Mouse (Mus musculus) kidney, embryonic 15.5 days (tissue): ENCODE measurements around the gene Bicd2. TPM values are rescaled to one million over a fixed set of nuclear protein-coding genes. Genes with fewer than 3 reads are reported as not detected.

ENCODE experiments used
- ATAC-seq: fragments of 200-750 bp; cut with Nextera tagmentation; replicated peaks from 2 replicates; pipeline ENCODE4 v1.8.0; 2017; ENCODE audit warnings: moderate TSS enrichment; ENCODE audit not compliant: low FRiP score
- H3K27ac ChIP-seq: fragments of 300-500 bp; sonication (generic); 2 replicates; pipeline ENCODE4 v1.5.1; 2015; ENCODE audit warnings: mild to moderate bottlenecking, inconsistent platforms
- H3K27me3 ChIP-seq: fragments of 300-500 bp; sonication (generic); 2 replicates; pipeline ENCODE4 v1.6.1; 2015; ENCODE audit warnings: inconsistent platforms
- H3K36me3 ChIP-seq: fragments of 300-500 bp; sonication (generic); 2 replicates; pipeline ENCODE4 v1.6.1; 2015; ENCODE audit warnings: inconsistent platforms
- H3K4me1 ChIP-seq: fragments of 300-500 bp; sonication (generic); 2 replicates; pipeline ENCODE4 v1.6.1; 2015; ENCODE audit warnings: inconsistent platforms
- H3K4me2 ChIP-seq: fragments of 300-500 bp; sonication (generic); 2 replicates; pipeline ENCODE4 v1.6.1; 2015; ENCODE audit warnings: moderate library complexity, mild to moderate bottlenecking, inconsistent platforms
- H3K4me3 ChIP-seq: fragments of 300-500 bp; sonication (generic); replicated peaks from 2 replicates; pipeline ENCODE4 v1.5.1; 2015; ENCODE audit warnings: mild to moderate bottlenecking, inconsistent platforms
- H3K9ac ChIP-seq: fragments of 300-500 bp; sonication (generic); 2 replicates; pipeline ENCODE4 v1.6.1; 2015; ENCODE audit warnings: mild to moderate bottlenecking, inconsistent platforms
- H3K9me3 ChIP-seq: fragments of 300-500 bp; sonication (generic); replicated peaks from 2 replicates; pipeline ENCODE4 v1.6.1; 2016; ENCODE audit warnings: inconsistent platforms
- WGBS: fragments of 180-500 bp; shearing (Covaris S2); methylation state at CpG from one replicate; pipeline ENCODE4 v1.1.7; 2015; ENCODE audit warnings: mixed read lengths; 5-methylcytosine and 5-hydroxymethylcytosine counted together
- polyA plus RNA-seq: library from polyadenylated mRNA; unstranded; fragments of >200 nt; fragmentation: Nextera tagmentation; extraction: Ambion mirVana; gene quantifications from 2 replicates; pipeline ENCODE4 v1.2.1, GENCODE M21; 2015

Bicd2 gene
- polyA plus RNA-seq, 1 experiment from 2014 or later: 25.0 TPM

GRCm38 (mm10) chr13:49311642-49312041 lies 29.7 kb upstream of the Bicd2 start:
- WGBS: 76% methylated on average over 7 of the region's 7 CpGs
- H3K27me3 ChIP-seq: no peaks in the 10 kb centered on the region
- no peak overlapping the region for H3K27ac ChIP-seq
- H3K36me3 ChIP-seq: no peaks in the 10 kb centered on the region
- H3K9ac ChIP-seq: no peak overlapping the region
- H3K4me3 ChIP-seq: no peak overlapping the region
- H3K9me3 ChIP-seq: no peaks in the 10 kb centered on the region
- no peak overlapping the region for H3K4me2 ChIP-seq
- no peak for ATAC-seq
- peaks cover 9% of the 10 kb centered on the region for H3K4me1 ChIP-seq

DNA sequence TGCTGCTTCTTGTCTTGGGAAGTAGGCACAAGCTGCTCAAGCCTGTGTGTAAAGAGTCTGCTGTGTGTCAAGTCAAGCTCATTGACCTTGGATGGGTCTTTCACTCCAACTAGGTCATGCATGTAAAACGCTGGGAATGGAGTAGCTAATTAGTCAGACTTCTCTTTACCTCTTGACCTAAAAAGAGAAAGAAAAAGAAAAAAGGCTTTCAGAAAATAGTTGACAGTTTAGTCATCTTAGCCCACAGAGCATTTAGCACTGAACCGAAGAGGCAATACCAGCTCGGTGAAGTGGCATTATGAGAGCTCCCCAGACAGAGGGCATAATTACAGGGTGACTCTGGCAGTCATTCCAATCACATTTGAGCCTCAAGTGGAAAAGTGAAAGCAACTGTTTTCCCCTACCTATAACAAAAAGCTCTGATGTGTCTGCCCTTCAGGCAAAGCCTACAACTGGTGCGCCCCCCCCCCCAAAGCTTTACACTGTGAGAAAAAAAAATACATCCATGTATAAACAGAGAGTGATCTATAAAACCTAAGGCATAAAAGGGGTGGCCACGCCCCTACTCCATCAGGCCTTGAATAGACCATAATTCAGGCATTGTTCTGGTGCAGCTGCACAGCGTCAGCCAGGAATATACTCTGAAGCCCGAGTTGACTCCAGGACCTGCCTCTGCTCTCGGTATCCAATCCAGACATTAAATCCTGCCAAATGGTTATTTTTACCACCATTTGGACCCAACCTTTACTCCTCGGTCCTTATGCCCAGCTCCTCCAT lies 24.8 kb upstream of the Bicd2 start:
- Histone ChIP-seq H3K9ac (no peak overlapping the region), H3K9me3 (no peaks in the 10 kb centered on the region), H3K36me3 (no peaks in the 10 kb centered on the region), H3K27ac (no peak overlapping the region), H3K4me3 (no peak overlapping the region), H3K4me1 (peaks cover 11% of the 10 kb centered on the region), H3K4me2 (no peak overlapping the region), H3K27me3 (no peaks in the 10 kb centered on the region)
- no peak for ATAC-seq
- WGBS: 50% methylated on average over 9 of the region's 9 CpGs

DNA sequence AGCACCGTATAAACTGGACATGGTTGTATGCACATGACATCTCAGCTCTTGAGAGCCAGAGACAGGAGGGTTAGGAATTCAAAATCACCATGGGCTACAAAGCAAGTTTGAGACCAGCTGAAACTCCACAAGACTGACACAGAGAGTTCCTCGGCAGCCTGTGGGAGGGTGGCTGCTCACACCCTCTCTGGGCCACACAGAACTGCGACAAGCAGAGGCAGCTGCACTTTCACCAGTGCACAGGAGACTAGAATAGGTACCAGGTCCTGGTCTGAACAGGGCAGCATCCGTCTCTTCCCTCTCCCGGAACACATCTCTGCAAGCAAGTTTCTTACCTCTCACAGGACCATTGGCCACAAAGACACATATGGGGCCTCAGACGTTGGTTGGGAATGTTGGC lies 23.9 kb upstream of the Bicd2 start:
- no peaks in the 10 kb centered on the region for H3K9me3 ChIP-seq
- H3K36me3 ChIP-seq: no peaks in the 10 kb centered on the region
- no peak for ATAC-seq
- no peaks in the 10 kb centered on the region for H3K27me3 ChIP-seq
- H3K4me3 ChIP-seq: no peak overlapping the region
- H3K4me1 ChIP-seq: peaks cover 11% of the 10 kb centered on the region
- H3K9ac ChIP-seq: no peak overlapping the region
- no peak overlapping the region for H3K27ac ChIP-seq
- H3K4me2 ChIP-seq: no peak overlapping the region
- 70% methylated on average over 6 of the region's 6 CpGs for WGBS

DNA sequence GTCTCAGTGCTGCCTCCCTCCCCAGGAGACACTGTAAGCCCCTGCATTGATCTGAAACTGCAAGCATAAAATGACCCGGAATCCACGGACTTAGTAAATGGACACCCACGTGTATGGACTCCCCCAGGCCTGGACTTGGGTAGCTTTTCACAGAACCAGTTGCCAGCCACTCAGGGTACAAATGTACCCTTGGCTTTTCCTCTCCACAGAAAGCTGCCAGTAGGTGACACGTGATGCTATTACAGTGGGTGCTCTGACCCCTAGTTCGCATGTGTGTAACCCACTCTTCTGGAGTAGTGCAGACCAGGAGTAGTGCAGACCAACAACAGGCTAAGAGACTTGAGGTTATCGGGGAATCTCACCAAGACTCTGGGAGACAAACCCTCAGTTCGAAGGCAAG lies 23.5 kb upstream of the Bicd2 start:
- H3K9me3 ChIP-seq: no peaks in the 10 kb centered on the region
- H3K4me2 ChIP-seq: no peak overlapping the region
- ATAC-seq: no peak
- no peaks in the 10 kb centered on the region for H3K27me3 ChIP-seq
- no peaks in the 10 kb centered on the region for H3K36me3 ChIP-seq
- no peak overlapping the region for H3K9ac ChIP-seq
- H3K27ac ChIP-seq: no peak overlapping the region
- no peak overlapping the region for H3K4me3 ChIP-seq
- H3K4me1 ChIP-seq: peaks cover 11% of the 10 kb centered on the region
- 81% methylated on average over 7 of the region's 7 CpGs for WGBS

DNA sequence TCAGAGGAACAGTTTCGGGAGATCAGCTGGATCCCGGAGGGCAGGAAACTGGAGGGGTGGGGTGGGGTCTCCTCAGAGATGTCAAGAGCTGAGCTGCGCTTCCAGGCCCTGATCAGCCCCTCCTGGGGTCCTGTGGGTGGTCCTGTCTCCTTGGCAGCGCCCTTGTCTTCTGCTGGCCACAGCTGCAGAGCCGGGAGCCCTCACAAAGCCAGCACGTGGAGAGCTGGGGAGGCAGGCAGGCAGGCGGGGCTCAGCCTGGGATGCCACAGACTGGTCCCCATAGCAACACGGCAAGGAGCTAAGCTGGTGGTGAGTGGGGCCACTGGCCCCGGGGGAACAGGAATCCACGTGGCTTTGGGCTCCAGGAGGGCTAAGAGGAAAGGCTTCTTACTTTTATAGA lies 21.3 kb upstream of the Bicd2 start, which contains the start of gene Fgd3:
Fgd3 (minus strand) TSS at position 272 of the 400 bp plus-strand sequence.
- 3% methylated on average over 10 of the region's 10 CpGs for WGBS
- H3K9ac ChIP-seq: 0 out of 2 replicates have a peak within 1 kb of the TSS, but pooled peaks have one; percentile 35

DNA sequence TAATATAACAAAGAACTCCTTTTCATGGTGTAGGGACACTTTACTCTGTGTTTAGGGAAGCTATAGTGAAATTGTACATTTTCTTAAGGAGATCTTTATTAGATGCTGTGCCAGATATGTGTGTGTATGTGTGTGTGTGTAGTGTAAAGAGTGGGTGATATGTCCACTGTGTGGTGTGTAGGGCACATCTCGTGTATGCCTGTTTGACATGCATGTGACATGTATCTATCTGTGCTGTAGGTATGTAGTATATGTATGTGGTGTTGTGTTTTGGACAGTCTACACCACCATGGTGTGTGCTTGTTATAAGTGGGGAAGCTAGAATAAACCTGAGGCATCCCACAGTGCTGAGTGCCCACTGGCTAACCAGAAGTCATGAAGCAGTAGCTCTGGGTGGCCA lies 20.9 kb upstream of the Bicd2 start:
- Histone ChIP-seq H3K9me3 (no peaks in the 10 kb centered on the region), H3K9ac (no peak overlapping the region), H3K4me3 (no peak overlapping the region), H3K36me3 (no peaks in the 10 kb centered on the region), H3K27ac (no peak overlapping the region), H3K27me3 (no peaks in the 10 kb centered on the region), H3K4me2 (peak overlapping the region; percentile 57), H3K4me1 (peaks cover 14% of the 10 kb centered on the region)
- 81% methylated on average over 1 of the region's 1 CpGs for WGBS
- ATAC-seq: no peak

More for the DNA sequence above, 21.3 kb upstream of the Bicd2 start, which contains the start of gene Fgd3:
- ATAC-seq: peak; percentile 71; the same call in 1 of the 2 replicates
- no peaks in the 10 kb centered on the region for H3K27me3 ChIP-seq
- H3K9me3 ChIP-seq: no peaks in the 10 kb centered on the region
- H3K36me3 ChIP-seq: no peaks in the 10 kb centered on the region
- H3K4me2 ChIP-seq: peak within 1 kb of the TSS; percentile 57
- H3K4me3 ChIP-seq: peak within 1 kb of the TSS; percentile 21
- H3K27ac ChIP-seq: no peak within 1 kb of the TSS
- H3K4me1 ChIP-seq: peaks cover 13% of the 10 kb centered on the region

DNA sequence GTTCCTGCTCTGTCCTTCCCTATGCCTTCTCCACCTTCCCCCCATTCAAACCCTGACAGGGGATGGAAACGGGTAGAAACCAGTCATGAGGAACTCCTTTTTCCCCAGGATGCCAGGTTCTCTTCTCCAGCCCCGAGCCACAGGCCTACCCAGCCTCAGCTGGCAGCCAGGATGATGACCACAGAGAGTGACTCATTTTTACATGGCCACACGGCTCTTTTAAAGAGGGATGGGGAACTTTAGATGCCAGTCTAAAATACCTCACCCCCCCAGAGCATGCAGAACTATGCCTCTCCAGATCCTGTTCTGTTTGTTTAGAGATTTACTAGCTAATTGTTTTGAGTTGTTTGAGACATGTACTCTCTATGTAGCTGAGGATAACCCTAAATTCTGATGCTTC lies 19.9 kb upstream of the Bicd2 start:
- WGBS: 66% methylated on average over 3 of the region's 3 CpGs
- Histone ChIP-seq H3K4me2 (no peak overlapping the region), H3K27me3 (no peaks in the 10 kb centered on the region)

DNA sequence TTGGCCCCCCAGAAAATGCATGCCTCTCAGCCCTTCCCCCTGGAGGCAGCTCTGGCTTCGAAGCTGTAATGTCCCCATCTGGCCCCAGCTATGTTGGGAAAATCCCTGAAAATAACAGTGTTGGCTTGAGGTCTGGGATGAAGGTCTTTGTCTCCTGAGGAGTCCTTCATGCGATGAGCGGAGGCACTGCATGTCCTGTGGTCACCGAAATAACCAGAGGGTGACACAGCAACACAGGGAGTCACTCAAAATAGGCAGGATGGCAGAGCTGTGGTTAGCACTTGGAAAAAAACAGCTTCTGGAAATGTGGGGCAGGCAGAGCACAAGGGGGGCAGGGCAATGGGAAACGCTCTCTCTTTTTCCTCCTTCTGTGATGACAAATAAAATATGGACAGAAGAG lies 19.2 kb upstream of the Bicd2 start:
- Histone ChIP-seq H3K9ac (no peak overlapping the region), H3K4me3 (no peak overlapping the region), H3K27me3 (no peaks in the 10 kb centered on the region), H3K9me3 (no peaks in the 10 kb centered on the region), H3K4me1 (peaks cover 14% of the 10 kb centered on the region), H3K4me2 (no peak overlapping the region), H3K36me3 (no peaks in the 10 kb centered on the region), H3K27ac (no peak overlapping the region)
- WGBS: 82% methylated on average over 5 of the region's 5 CpGs
- ATAC-seq: no peak

More for the DNA sequence above, 19.9 kb upstream of the Bicd2 start:
- H3K4me3 ChIP-seq: no peak overlapping the region
- H3K27ac ChIP-seq: no peak overlapping the region
- no peaks in the 10 kb centered on the region for H3K9me3 ChIP-seq
- peaks cover 14% of the 10 kb centered on the region for H3K4me1 ChIP-seq
- H3K36me3 ChIP-seq: no peaks in the 10 kb centered on the region
- ATAC-seq: no peak
- no peak overlapping the region for H3K9ac ChIP-seq

DNA sequence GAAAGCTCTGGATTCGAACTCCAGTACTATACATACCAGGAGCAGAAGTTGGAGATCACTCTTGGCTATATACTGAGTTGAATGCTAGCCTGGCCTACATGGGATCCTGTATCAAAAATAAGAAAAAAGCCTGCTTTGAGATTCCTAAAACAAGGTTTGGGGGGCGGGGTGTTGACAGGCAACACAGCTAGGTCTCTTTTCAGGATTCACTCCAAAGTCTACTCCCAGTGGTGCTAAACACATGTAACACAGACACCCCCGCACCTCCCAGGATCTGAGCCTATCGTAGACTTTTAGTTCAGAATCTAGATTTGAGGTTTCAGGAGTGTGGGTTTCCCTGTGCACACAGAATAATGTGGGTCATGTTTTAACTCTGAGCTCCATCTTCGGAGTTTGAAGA lies 18.6 kb upstream of the Bicd2 start:
- Histone ChIP-seq H3K4me2 (no peak overlapping the region), H3K4me1 (peaks cover 14% of the 10 kb centered on the region), H3K4me3 (no peak overlapping the region), H3K27ac (no peak overlapping the region), H3K9ac (no peak overlapping the region), H3K36me3 (no peaks in the 10 kb centered on the region), H3K27me3 (no peaks in the 10 kb centered on the region), H3K9me3 (no peaks in the 10 kb centered on the region)
- no peak for ATAC-seq
- 83% methylated on average over 5 of the region's 5 CpGs for WGBS

DNA sequence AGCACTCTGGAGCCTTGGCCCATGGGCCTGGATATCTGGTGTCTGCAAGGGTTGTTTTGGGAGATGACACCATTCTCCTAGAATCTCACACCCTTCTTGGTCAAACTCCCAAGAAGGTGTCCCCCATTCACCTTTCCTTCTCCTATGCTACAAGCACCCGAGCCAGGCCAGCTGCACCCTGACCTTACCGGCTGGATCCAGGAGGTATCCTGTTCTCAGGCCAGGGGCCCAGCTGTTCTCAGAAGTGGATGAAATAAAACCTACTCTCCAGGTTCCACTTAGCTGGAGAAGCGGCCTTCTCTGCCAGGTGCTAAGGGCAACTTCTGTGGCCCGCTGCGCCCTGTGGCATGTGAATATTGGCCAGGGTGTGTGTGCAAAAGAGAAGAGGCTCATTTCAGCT lies 16.5 kb upstream of the Bicd2 start:
- Histone ChIP-seq H3K27ac (0 out of 2 replicates have a peak overlapping the region, but pooled peaks have one; percentile 22), H3K4me1 (peaks cover 7% of the 10 kb centered on the region), H3K27me3 (no peaks in the 10 kb centered on the region), H3K9me3 (no peaks in the 10 kb centered on the region), H3K4me3 (no peak overlapping the region), H3K9ac (no peak overlapping the region), H3K36me3 (no peaks in the 10 kb centered on the region), H3K4me2 (no peak overlapping the region)
- ATAC-seq: no peak
- WGBS: 60% methylated on average over 5 of the region's 5 CpGs

DNA sequence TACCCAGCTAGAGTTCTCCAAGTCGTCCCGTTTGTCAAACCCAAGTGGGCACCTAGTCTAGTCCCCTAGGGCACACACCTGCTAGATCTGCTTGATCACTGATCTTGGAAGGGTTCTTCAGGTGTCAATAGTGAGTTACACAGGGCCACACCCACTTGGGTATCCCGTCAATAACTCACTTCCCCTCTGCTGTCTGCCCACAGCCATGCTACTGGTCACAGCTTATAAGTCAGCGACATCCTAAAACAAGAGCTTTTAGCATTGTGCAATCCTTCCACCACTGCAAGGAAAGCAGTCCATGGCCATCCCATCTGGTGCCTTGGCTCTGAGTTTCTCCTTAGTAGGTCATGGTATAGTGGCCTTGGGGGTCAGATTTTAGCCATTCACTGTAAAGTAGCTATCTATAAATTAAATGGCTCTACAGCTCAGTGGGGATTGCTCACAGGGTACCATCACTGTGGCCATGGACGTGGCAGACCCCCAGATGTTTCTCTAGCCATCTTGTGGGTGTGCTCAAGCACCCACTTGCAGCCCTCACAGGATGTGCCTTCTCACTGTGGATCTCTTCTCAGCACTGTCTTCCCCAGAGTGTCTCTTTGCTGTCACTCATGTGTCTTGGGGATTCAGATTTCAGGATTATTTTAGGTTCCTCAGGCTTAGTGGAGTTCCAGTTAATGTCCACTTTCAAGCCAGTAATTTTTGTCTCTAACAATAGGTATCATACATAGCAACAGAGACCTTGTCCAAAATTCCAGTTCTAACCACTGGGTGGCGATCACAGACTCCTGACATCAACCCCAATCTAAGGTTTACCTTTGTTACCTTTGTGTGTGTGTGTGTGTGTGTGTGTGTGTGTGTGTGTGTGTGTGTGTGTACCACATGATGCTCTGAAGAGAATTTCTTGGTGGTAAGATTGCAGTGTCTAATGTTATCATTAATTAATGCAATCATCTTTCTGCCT lies 14.9 kb upstream of the Bicd2 start:
- no peak overlapping the region for H3K4me3 ChIP-seq
- WGBS: 59% methylated on average over 6 of the region's 6 CpGs
- no peak for ATAC-seq

GRCm38 (mm10) chr13:49328101-49328500 lies 13.3 kb upstream of the Bicd2 start:
- ATAC-seq: no peak
- H3K4me2 ChIP-seq: no peak overlapping the region
- 0 out of 2 replicates have a peak, but pooled peaks cover 2% of the 10 kb centered on the region for H3K4me1 ChIP-seq
- no peak overlapping the region for H3K9ac ChIP-seq
- no peaks in the 10 kb centered on the region for H3K9me3 ChIP-seq
- 83% methylated on average over 4 of the region's 4 CpGs for WGBS
- no peaks in the 10 kb centered on the region for H3K27me3 ChIP-seq
- H3K4me3 ChIP-seq: no peak overlapping the region
- H3K27ac ChIP-seq: no peak overlapping the region
- no peaks in the 10 kb centered on the region for H3K36me3 ChIP-seq

More for the DNA sequence above, 14.9 kb upstream of the Bicd2 start:
- Histone ChIP-seq H3K9ac (no peak overlapping the region), H3K4me2 (no peak overlapping the region), H3K4me1 (0 out of 2 replicates have a peak, but pooled peaks cover 2% of the 10 kb centered on the region), H3K27ac (no peak overlapping the region), H3K27me3 (no peaks in the 10 kb centered on the region), H3K36me3 (no peaks in the 10 kb centered on the region), H3K9me3 (no peaks in the 10 kb centered on the region)
